Mouse (Mus musculus): ENCODE measurements around the gene Ccnd3.

GRCm38 (mm10) chr17:47567271-47567670 lies 62.4 kb downstream of the Ccnd3 start:
- no peak for TF ChIP-seq CTCF (IDR thresholded peaks at IDR 0.05; ENCODE audit: low read depth, low read length)
- no peak for TF ChIP-seq POLR2A (IDR thresholded peaks at IDR 0.05; ENCODE audit: borderline replicate concordance, low read depth, low read length)
